ENCODE assay signal across 8 mouse cellular contexts in genomic region chr16:92301989-92302388, GRCm38 (mm10). TPM values are rescaled to one million over a fixed set of nuclear protein-coding genes. Genes with fewer than 3 reads are reported as not detected.
DNase-seq lines count a peak whose midpoint lies in the region; ATAC-seq and TF ChIP-seq lines count a peak whose summit lies in the region.

No protein-coding gene starts in this region.

- DNase-seq in heart, adult 2 months: peak in 1 of 2 experiments; percentile 47
- DNase-seq in heart, postnatal 25 days (ENCODE audit: low spot score): no peak
- peak; percentile 40 for DNase-seq in MEL (ENCODE audit: low read depth, low spot score)
- peak; percentile 79 for DNase-seq in gastrocnemius, adult 2 months
- DNase-seq in limb, embryonic 11.5 days (ENCODE audit: low spot score): peak; percentile 42
- peak; percentile 26 for DNase-seq in naive thymus-derived CD4-positive, alpha-beta T cell, adult 2 months (ENCODE audit: low read depth)
- DNase-seq in Muller cell, postnatal 12 days (ENCODE audit: inconsistent ontology term): no peak
- no peak for DNase-seq in urinary bladder, adult 2 months (ENCODE audit: low spot score)

- no peaks in the 10 kb centered on the region for H3K27me3 ChIP-seq in heart, adult 2 months (ENCODE audit: control insufficient read depth, insufficient read depth, low read length)
- H3K27me3 ChIP-seq in MEL (ENCODE audit: control insufficient read depth in 1 of 2, insufficient read depth in 2 of 2, low read length in 2 of 2): peaks cover 0 to 1% of the 10 kb centered on the region in 2 experiments; a peak in 1 of 4 replicates
- no peaks in the 10 kb centered on the region for H3K27me3 ChIP-seq in limb, embryonic 11.5 days (ENCODE audit: control insufficient read depth, insufficient read depth, low read length)

- TF ChIP-seq RAD21 in MEL (IDR thresholded peaks at IDR 0.05; ENCODE audit: low read depth, low read length): no peak

- peak overlapping the region; percentile 93 for H3K27ac ChIP-seq in heart, adult 2 months
- H3K27ac ChIP-seq in MEL (ENCODE audit: control insufficient read depth, low read depth, low read length): no peak overlapping the region
- H3K27ac ChIP-seq in gastrocnemius, adult 2 months: peak overlapping the region; percentile 93
- H3K27ac ChIP-seq in limb, embryonic 11.5 days (replicated peaks; ENCODE audit: low read depth, low read length): peak overlapping the region; percentile 61; the same call in 1 of the 2 replicates

- TF ChIP-seq CTCF in heart, adult 2 months (IDR thresholded peaks at IDR 0.05): no peak
- TF ChIP-seq CTCF in MEL (IDR thresholded peaks at IDR 0.05 in 2 of 3, conservative IDR thresholded peaks at IDR 0.05 in 1 of 3; ENCODE audit: control insufficient read depth in 1 of 3, insufficient read depth in 1 of 3, low read depth in 2 of 3, low read length in 3 of 3, poor library complexity in 1 of 3, severe bottlenecking in 1 of 3): no peak
- no peak for TF ChIP-seq CTCF in gastrocnemius, adult 2 months (IDR thresholded peaks at IDR 0.05)

- H3K36me3 ChIP-seq in heart, adult 2 months (ENCODE audit: control insufficient read depth, insufficient read depth, low read length): no peaks in the 10 kb centered on the region; the same call in 1 of the 2 replicates
- H3K36me3 ChIP-seq in MEL (ENCODE audit: control insufficient read depth in 1 of 2, insufficient read depth in 2 of 2, low read length in 2 of 2): peaks cover under 1 to 9% of the 10 kb centered on the region in 2 experiments; a peak in 3 of 4 replicates
- no peaks in the 10 kb centered on the region for H3K36me3 ChIP-seq in limb, embryonic 11.5 days (ENCODE audit: control insufficient read depth, insufficient read depth, low read length)

- H3K9ac ChIP-seq in heart, adult 2 months (ENCODE audit: low read depth, low read length): peak overlapping the region; percentile 56
- H3K9ac ChIP-seq in MEL (ENCODE audit: control insufficient read depth, low read depth, low read length, poor library complexity, severe bottlenecking): peak overlapping the region; percentile 67
- no peak overlapping the region; the same call in 1 of the 2 replicates for H3K9ac ChIP-seq in limb, embryonic 11.5 days (ENCODE audit: low read length)

- H3K9me3 ChIP-seq in MEL (replicated peaks; ENCODE audit: insufficient read depth, low read length): no peaks in the 10 kb centered on the region
- H3K9me3 ChIP-seq in limb, embryonic 11.5 days (ENCODE audit: control insufficient read depth, low read length): no peaks in the 10 kb centered on the region

- peaks cover 10% of the 10 kb centered on the region for H3K4me1 ChIP-seq in heart, adult 2 months (ENCODE audit: control insufficient read depth, insufficient read depth, low read length)
- peaks cover 0 to 14% of the 10 kb centered on the region in 2 experiments; a peak in 1 of 4 replicates for H3K4me1 ChIP-seq in MEL (ENCODE audit: control insufficient read depth in 1 of 2, insufficient read depth in 2 of 2, low read length in 2 of 2)
- peaks cover 17% of the 10 kb centered on the region for H3K4me1 ChIP-seq in limb, embryonic 11.5 days (ENCODE audit: control insufficient read depth, insufficient read depth, low read length)

- peak overlapping the region; percentile 73 for H3K4me2 ChIP-seq in limb, embryonic 11.5 days (ENCODE audit: low read depth, severe bottlenecking)

- intact Hi-C loops in heart, adult 2 months (cut with DNase I): loop anchor here (1.0 to 5.0 kb wide), 2 partner anchors 370 to 575 kb away; partner anchors contain the start of genes Cryzl1 and Itsn1
- intact Hi-C loops in heart, postnatal 25 days (cut with DNase I): loop anchor here (10.0 kb wide), 1 partner anchor 607 kb away; no protein-coding TSS in a partner anchor
- intact Hi-C loops in gastrocnemius, adult 2 months (cut with DNase I): loop anchor here (5.0 kb wide), 2 partner anchors 245 to 365 kb away; partner anchors contain the start of genes Gm49711, Mrps6 and Slc5a3

- no peaks in the 10 kb centered on the region for H3K79me2 ChIP-seq in heart, adult 2 months (replicated peaks; ENCODE audit: control insufficient read depth, insufficient read depth, low read length)
- peaks cover 3% of the 10 kb centered on the region; the same call in 1 of the 2 replicates for H3K79me2 ChIP-seq in MEL (ENCODE audit: control insufficient read depth, insufficient read depth, low read length, poor library complexity)

- no peak for ATAC-seq in limb, embryonic 11.5 days (ENCODE audit: insufficient number of reproducible peaks, low FRiP score, low TSS enrichment, low read depth)

- peak; percentile 66; the same call in 1 of the 2 replicates for TF ChIP-seq POLR2A in heart, adult 2 months (IDR thresholded peaks at IDR 0.05; ENCODE audit: insufficient read depth, low read depth, low read length)
- no peak for TF ChIP-seq POLR2A in MEL (IDR thresholded peaks at IDR 0.05; ENCODE audit: control insufficient read depth in 1 of 2, insufficient read depth in 1 of 2, low read depth in 1 of 2, low read length in 2 of 2, poor library complexity in 1 of 2)

- WGBS in heart, adult 2 months: 30% methylated on average over 5 of the region's 5 CpGs
- 25% methylated on average over 5 of the region's 5 CpGs for WGBS in limb, embryonic 11.5 days

- no peak for TF ChIP-seq EP300 in heart, adult 2 months (IDR thresholded peaks at IDR 0.05; ENCODE audit: insufficient read depth, low read depth, low read length)
- TF ChIP-seq EP300 in MEL (IDR thresholded peaks at IDR 0.05; ENCODE audit: low read depth in 1 of 2, low read length in 2 of 2): no peak

- peak overlapping the region; percentile 75 for H3K4me3 ChIP-seq in heart, adult 2 months
- H3K4me3 ChIP-seq in MEL (ENCODE audit: control insufficient read depth in 1 of 2, insufficient read depth in 1 of 2, low read depth in 2 of 2, low read length in 2 of 2): peak overlapping the region; percentile 73 to 85
- peak overlapping the region; percentile 88 for H3K4me3 ChIP-seq in gastrocnemius, adult 2 months
- peak overlapping the region; percentile 62 for H3K4me3 ChIP-seq in limb, embryonic 11.5 days (ENCODE audit: low read depth, low read length)

TF ChIP-seq in MEL, 35 proteins besides CTCF, POLR2A, EP300 and RAD21:
- no peak for TF ChIP-seq MYC (IDR thresholded peaks at IDR 0.05; ENCODE audit: low read depth, low read length)

RNA-seq across cellular contexts. Expression of gene Smim11, which starts 0.9 kb away (rescaled TPM):
- total RNA-seq in heart, adult 2 months (2021): 10 to 100 TPM; 76.1 to 89.9 TPM
- 46.9 and 55.4 TPM in 2 replicates for polyA plus RNA-seq in heart, adult 2 months (2012; rRNA removed)
- 10 to 100 TPM; 75.9 to 77.2 TPM for total RNA-seq in heart, postnatal 25 days (2021)
- total RNA-seq in MEL (2012; rRNA removed): 70.3 and 84.7 TPM in 2 replicates
- polyA plus RNA-seq in MEL (2012; ENCODE audit: insufficient read depth in 1 of 2, insufficient read length in 2 of 2, low read depth in 1 of 2, low replicate concordance in 2 of 2, missing spikeins in 1 of 2): 10 to 100 TPM in 1 of 2 experiments, not detected in 1; 81.5 TPM
- total RNA-seq in gastrocnemius, adult 2 months (2021): 10 to 100 TPM; 62.7 to 83.8 TPM
- 124 and 127 TPM in 2 replicates for polyA plus RNA-seq in limb, embryonic 11.5 days (2014; fragmentation: Nextera tagmentation; extraction: Ambion mirVana)
- 60.7 and 70.4 TPM in 2 replicates for polyA plus RNA-seq in urinary bladder, adult 2 months (2012; rRNA removed)

RNA-seq across cellular contexts. Expression of gene Kcne2, which starts 9.8 kb away (rescaled TPM):
- not detected for total RNA-seq in heart, adult 2 months (2021)
- polyA plus RNA-seq in heart, adult 2 months (2012; rRNA removed): not detected in 2 replicates
- not detected for total RNA-seq in heart, postnatal 25 days (2021)
- total RNA-seq in MEL (2012; rRNA removed): not detected in 2 replicates
- polyA plus RNA-seq in MEL (2012; ENCODE audit: insufficient read depth in 1 of 2, insufficient read length in 2 of 2, low read depth in 1 of 2, low replicate concordance in 2 of 2, missing spikeins in 1 of 2): under 1 TPM in 1 of 2 experiments, not detected in 1; 0.06 TPM
- not detected for total RNA-seq in gastrocnemius, adult 2 months (2021)
- 0.27 TPM in 1 of 2 replicates, not detected in the other for polyA plus RNA-seq in limb, embryonic 11.5 days (2014; fragmentation: Nextera tagmentation; extraction: Ambion mirVana)
- polyA plus RNA-seq in urinary bladder, adult 2 months (2012; rRNA removed): not detected in 2 replicates

RNA-seq across cellular contexts. Expression of gene Fam243, which starts 19.3 kb away (rescaled TPM):
- 1 to 10 TPM in 1 of 2 experiments, under 1 TPM in 1; 0.78 to 1.2 TPM for total RNA-seq in heart, adult 2 months (2021)
- polyA plus RNA-seq in heart, adult 2 months (2012; rRNA removed): 0.14 and 0.20 TPM in 2 replicates
- total RNA-seq in heart, postnatal 25 days (2021): 1 to 10 TPM in 1 of 2 experiments, under 1 TPM in 1; 0.75 to 1.4 TPM
- not detected in 2 replicates for total RNA-seq in MEL (2012; rRNA removed)
- polyA plus RNA-seq in MEL (2012; ENCODE audit: insufficient read depth in 1 of 2, insufficient read length in 2 of 2, low read depth in 1 of 2, low replicate concordance in 2 of 2, missing spikeins in 1 of 2): not detected
- not detected for total RNA-seq in gastrocnemius, adult 2 months (2021)
- polyA plus RNA-seq in limb, embryonic 11.5 days (2014; fragmentation: Nextera tagmentation; extraction: Ambion mirVana): not detected in 2 replicates
- polyA plus RNA-seq in urinary bladder, adult 2 months (2012; rRNA removed): not detected in 2 replicates

RNA-seq across cellular contexts. Expression of gene Kcne1, which starts 57.3 kb away (rescaled TPM):
- 10 to 100 TPM in 1 of 2 experiments, 1 to 10 TPM in 1; 6.9 to 11.6 TPM for total RNA-seq in heart, adult 2 months (2021)
- 34.8 and 36.5 TPM in 2 replicates for polyA plus RNA-seq in heart, adult 2 months (2012; rRNA removed)
- total RNA-seq in heart, postnatal 25 days (2021): 10 to 100 TPM; 39.8 to 40.1 TPM
- total RNA-seq in MEL (2012; rRNA removed): not detected in 2 replicates
- polyA plus RNA-seq in MEL (2012; ENCODE audit: insufficient read depth in 1 of 2, insufficient read length in 2 of 2, low read depth in 1 of 2, low replicate concordance in 2 of 2, missing spikeins in 1 of 2): not detected
- total RNA-seq in gastrocnemius, adult 2 months (2021): not detected
- 0.09 and 0.11 TPM in 2 replicates for polyA plus RNA-seq in limb, embryonic 11.5 days (2014; fragmentation: Nextera tagmentation; extraction: Ambion mirVana)
- polyA plus RNA-seq in urinary bladder, adult 2 months (2012; rRNA removed): 9.8 and 10.2 TPM in 2 replicates

Comparison
In these comparisons a context has a peak if more than half of its experiments do, and no peak if none do; other contexts are left out.
1. DNase-seq: peak in MEL (single experiment), gastrocnemius, adult 2 months (single experiment), limb, embryonic 11.5 days (single experiment) and naive thymus-derived CD4-positive, alpha-beta T cell, adult 2 months (single experiment); none in heart, postnatal 25 days (single experiment), Muller cell, postnatal 12 days (single experiment) and urinary bladder, adult 2 months (single experiment).
2. Peak in every context shown above with its lines, with median percentiles within 50 percentile points of each other: H3K4me3 ChIP-seq.